Mouse (Mus musculus) heart, embryonic 10.5 days (tissue): ENCODE data around the gene Peli2. TPM values are rescaled to one million over a fixed set of nuclear protein-coding genes. Genes with fewer than 3 reads are reported as not detected.

Experiments
- DNase-seq: peaks from one replicate; pipeline ENCODE4 v3.0.0-alpha.2; 2017; ENCODE audit warnings: low spot score
- H3K27ac ChIP-seq: fragments of 300-500 bp; sonication (generic); 2 replicates; pipeline ENCODE4 v1.5.1; 2016; ENCODE audit warnings: mild to moderate bottlenecking
- H3K27me3 ChIP-seq: fragments of 300-500 bp; sonication (generic); 2 replicates; pipeline ENCODE4 v1.6.1; 2016; ENCODE audit warnings: mild to moderate bottlenecking; ENCODE audit not compliant: poor library complexity, insufficient read depth, severe bottlenecking
- H3K36me3 ChIP-seq: fragments of 300-500 bp; sonication (generic); 2 replicates; pipeline ENCODE4 v1.6.1; 2016; ENCODE audit warnings: mild to moderate bottlenecking, moderate library complexity
- H3K4me1 ChIP-seq: fragments of 300-500 bp; sonication (generic); 2 replicates; pipeline ENCODE4 v1.6.1; 2016; ENCODE audit warnings: mild to moderate bottlenecking
- H3K4me3 ChIP-seq: fragments of 300-500 bp; sonication (generic); 2 replicates; pipeline ENCODE4 v1.5.1; 2016; ENCODE audit warnings: mild to moderate bottlenecking, moderate library complexity
- H3K9me3 ChIP-seq: fragments of 300-500 bp; sonication (generic); 2 replicates; pipeline ENCODE4 v1.6.1; 2016; ENCODE audit warnings: mild to moderate bottlenecking, moderate library complexity
- WGBS: fragments of 180-500 bp; shearing (Covaris S2); methylation state at CpG from one replicate; pipeline ENCODE4 v1.1.7; 2016; 5-methylcytosine and 5-hydroxymethylcytosine counted together
- polyA plus RNA-seq: library from polyadenylated mRNA; unstranded; fragments of >200 nt; fragmentation: Nextera tagmentation; extraction: Ambion mirVana; gene quantifications from 2 replicates; pipeline ENCODE4 v1.2.1, GENCODE M21; 2016

The Peli2 gene
- polyA plus RNA-seq, 1 experiment from 2014 or later = 5.0 TPM

DNA sequence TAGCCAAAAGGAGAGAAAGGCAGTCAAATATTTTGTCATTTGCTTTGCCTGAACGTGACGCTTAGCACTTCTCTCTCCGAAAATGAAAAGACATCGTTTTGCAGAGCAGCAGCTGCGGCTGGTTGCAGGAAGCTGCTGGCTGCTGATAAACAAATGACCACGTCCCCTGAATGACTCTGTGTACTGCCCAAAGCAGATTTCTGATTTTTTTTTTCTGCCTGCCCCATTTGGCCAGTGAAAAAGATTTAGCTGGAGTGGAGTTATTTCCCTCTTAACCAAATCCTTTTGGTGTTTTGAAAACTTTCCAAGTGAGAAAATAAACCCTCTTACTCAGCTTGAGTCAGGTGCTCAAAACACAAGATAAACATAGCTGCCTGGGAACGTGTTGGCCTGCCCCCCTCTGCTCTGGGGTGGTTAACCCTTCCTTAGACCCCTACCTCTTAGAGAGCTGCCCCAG, 175.2 kb downstream of the Peli2 start:
- Histone ChIP-seq H3K4me1 (0 out of 2 replicates have a peak, but pooled peaks cover 10% of the 10 kb centered on the region), H3K4me3 (peak overlapping the region; percentile 35; the same call in 1 of the 2 replicates), H3K9me3 (no peaks in the 10 kb centered on the region), H3K27ac (peak overlapping the region; percentile 53; the same call in 1 of the 2 replicates), H3K27me3 (no peaks in the 10 kb centered on the region), H3K36me3 (no peaks in the 10 kb centered on the region)
- no peak for DNase-seq
- 3% methylated on average over 7 of the region's 7 CpGs for WGBS

DNA sequence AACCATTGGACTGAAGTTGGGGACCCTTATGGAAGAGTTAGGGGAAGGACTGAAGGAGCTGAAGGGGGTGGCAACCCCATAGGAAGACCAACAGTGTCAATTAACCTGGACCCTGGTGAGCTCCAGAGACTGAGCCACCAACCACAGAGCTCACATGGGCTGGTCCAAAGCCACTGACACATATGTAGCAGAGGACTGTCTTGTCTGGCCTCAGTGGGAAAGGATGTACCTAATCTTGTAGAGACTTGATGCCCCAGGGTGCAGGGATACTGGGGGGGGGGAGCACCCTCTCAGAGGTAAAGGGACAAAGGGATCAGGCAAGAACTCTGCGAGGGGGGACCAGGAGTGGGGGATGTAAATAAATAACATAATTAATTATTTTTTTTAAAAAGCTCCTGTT, 176.2 kb downstream of the Peli2 start:
- no peak overlapping the region for H3K4me3 ChIP-seq
- H3K36me3 ChIP-seq = no peaks in the 10 kb centered on the region
- 0 out of 2 replicates have a peak, but pooled peaks cover 10% of the 10 kb centered on the region for H3K4me1 ChIP-seq
- no peaks in the 10 kb centered on the region for H3K9me3 ChIP-seq
- WGBS = 60% methylated on average over 1 of the region's 1 CpGs
- 0 out of 2 replicates have a peak, but pooled peaks cover 4% of the 10 kb centered on the region for H3K27me3 ChIP-seq
- no peak overlapping the region for H3K27ac ChIP-seq
- no peak for DNase-seq

DNA sequence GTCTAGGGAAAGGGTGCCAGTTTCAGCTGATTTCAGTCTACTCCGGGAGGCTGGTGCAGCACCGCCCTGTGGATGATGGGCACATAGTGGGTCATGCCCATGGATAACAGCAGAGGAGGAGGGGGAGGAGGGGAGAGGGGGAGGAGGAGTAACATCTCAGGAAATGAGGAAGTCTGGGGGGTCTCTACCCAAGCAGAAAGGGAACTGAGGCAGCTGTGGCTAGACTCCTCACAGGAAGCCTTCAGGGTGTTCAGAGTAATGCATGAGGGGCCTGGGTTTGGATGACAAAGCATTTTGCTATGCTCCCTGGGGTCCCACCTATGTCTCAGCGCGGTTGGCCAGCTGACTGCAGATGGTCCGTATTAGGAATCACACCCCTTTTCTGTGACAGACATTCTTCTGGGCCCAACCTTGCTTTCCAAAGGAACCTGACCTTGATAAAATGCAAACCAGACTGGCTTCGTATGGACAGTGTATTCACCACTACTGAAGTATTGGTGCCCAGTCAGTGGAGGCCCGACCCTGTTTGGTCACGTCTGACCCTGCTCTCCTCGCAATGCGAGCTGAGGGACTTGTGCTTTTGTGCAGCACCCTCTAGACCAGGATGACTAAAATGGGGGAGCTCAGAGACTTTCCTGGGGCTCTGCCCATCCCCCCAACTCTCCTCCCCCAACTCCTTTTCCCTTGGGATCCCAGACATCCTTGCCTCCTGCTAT, 182.0 kb downstream of the Peli2 start:
- Histone ChIP-seq H3K36me3 (no peaks in the 10 kb centered on the region), H3K27me3 (0 out of 2 replicates have a peak, but pooled peaks cover 4% of the 10 kb centered on the region), H3K9me3 (no peaks in the 10 kb centered on the region), H3K4me1 (peaks cover 16% of the 10 kb centered on the region), H3K4me3 (no peak overlapping the region), H3K27ac (peak overlapping the region; percentile 75)
- DNase-seq = no peak
- 57% methylated on average over 10 of the region's 10 CpGs for WGBS

DNA sequence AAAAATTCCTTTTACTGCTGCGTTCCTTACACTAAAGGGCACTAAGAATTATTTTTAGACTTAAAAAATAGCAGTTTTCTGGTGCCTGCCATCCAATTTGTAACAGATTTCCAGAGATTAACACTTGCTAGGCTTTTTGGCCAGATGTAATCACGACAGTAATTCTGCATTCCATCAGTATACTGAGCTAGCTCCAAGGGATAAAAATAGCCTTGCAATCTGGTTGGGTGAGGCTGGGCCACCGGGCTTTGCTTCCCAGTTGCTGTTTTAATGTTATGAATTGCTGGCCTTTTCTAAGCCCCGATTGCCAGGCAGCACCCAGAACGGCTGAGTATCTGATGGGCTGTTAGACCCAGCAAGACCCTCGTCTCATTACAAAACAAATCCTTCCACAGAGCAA, 182.6 kb downstream of the Peli2 start:
- Histone ChIP-seq H3K9me3 (no peaks in the 10 kb centered on the region), H3K27me3 (0 out of 2 replicates have a peak, but pooled peaks cover 4% of the 10 kb centered on the region), H3K27ac (peak overlapping the region; percentile 75; the same call in 1 of the 2 replicates), H3K36me3 (no peaks in the 10 kb centered on the region), H3K4me1 (peaks cover 16% of the 10 kb centered on the region), H3K4me3 (no peak overlapping the region)
- DNase-seq = no peak
- WGBS = 24% methylated on average over 6 of the region's 6 CpGs

DNA sequence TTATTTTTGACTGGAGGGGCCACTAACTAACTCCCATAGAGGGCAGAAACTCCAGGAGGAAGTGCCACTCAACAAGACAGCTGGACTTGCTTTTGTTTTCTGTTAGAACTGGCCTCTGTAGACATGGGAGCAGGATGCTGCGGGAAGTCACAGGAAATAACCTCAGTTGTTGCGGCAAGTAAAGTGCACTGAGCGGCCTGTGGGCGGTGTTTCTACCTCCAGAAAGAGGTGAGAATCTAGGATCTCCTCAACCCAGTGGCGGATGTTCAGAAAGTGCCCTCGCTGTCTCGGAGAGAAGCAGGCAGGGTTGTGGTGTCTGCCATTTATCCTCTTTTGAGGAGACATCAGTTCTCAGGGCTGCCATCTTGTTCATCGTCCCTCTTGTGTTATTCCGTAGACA, 183.2 kb downstream of the Peli2 start:
- Histone ChIP-seq H3K4me1 (peaks cover 16% of the 10 kb centered on the region), H3K27ac (peak overlapping the region; percentile 36; the same call in 1 of the 2 replicates), H3K4me3 (no peak overlapping the region), H3K27me3 (0 out of 2 replicates have a peak, but pooled peaks cover 4% of the 10 kb centered on the region), H3K9me3 (no peaks in the 10 kb centered on the region), H3K36me3 (no peaks in the 10 kb centered on the region)
- no peak for DNase-seq
- WGBS = 77% methylated on average over 9 of the region's 9 CpGs

DNA sequence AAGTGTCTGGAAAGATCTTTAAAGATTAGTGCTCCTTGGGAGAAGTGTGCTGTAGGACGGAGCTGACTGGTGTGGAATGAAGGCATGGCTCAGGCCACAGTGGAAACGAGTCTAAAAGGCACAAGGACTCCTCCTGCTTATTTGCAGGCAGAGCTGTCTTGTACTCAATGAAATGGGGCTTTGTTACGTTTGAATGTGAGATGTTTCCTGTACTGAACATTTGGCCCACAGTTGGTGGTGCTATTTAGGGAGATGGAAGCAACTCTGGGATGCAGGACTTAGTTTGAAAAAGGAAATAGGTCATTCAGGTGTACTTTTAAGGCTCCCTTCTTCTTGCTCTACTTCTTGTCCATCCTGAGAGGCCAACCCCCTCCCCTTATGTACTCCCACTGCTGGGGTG, 192.6 kb downstream of the Peli2 start:
- Histone ChIP-seq H3K36me3 (no peaks in the 10 kb centered on the region), H3K27ac (no peak overlapping the region), H3K9me3 (no peaks in the 10 kb centered on the region), H3K4me1 (peaks cover 4% of the 10 kb centered on the region; the same call in 1 of the 2 replicates), H3K27me3 (peaks cover 67% of the 10 kb centered on the region), H3K4me3 (no peak overlapping the region)
- WGBS = 64% methylated on average over 3 of the region's 3 CpGs
- DNase-seq = no peak

DNA sequence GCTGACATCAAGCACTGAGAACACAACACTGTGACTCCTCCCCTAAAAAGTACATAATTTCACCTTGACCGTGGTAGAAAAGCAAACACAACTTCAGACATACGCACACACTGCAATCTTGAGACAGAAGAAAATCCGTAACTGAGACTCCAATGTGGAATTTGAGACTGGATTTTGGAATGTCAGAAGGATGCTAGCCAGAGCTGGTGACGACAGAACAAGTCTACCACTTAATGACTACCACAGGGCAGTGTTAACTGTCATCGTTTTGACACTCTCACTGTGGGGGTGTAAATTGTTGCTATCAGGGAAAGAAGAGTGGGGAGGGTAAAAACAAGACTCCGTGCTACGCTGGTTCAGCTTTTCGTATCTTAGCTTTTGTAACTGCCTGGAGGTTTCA, 195.8 kb downstream of the Peli2 start:
- H3K9me3 ChIP-seq = no peaks in the 10 kb centered on the region
- no peaks in the 10 kb centered on the region for H3K36me3 ChIP-seq
- H3K4me3 ChIP-seq = no peak overlapping the region
- H3K27me3 ChIP-seq = peaks cover 78% of the 10 kb centered on the region
- H3K27ac ChIP-seq = no peak overlapping the region
- H3K4me1 ChIP-seq = peaks cover 4% of the 10 kb centered on the region; the same call in 1 of the 2 replicates
- DNase-seq = no peak
- WGBS = 13% methylated on average over 8 of the region's 8 CpGs

DNA sequence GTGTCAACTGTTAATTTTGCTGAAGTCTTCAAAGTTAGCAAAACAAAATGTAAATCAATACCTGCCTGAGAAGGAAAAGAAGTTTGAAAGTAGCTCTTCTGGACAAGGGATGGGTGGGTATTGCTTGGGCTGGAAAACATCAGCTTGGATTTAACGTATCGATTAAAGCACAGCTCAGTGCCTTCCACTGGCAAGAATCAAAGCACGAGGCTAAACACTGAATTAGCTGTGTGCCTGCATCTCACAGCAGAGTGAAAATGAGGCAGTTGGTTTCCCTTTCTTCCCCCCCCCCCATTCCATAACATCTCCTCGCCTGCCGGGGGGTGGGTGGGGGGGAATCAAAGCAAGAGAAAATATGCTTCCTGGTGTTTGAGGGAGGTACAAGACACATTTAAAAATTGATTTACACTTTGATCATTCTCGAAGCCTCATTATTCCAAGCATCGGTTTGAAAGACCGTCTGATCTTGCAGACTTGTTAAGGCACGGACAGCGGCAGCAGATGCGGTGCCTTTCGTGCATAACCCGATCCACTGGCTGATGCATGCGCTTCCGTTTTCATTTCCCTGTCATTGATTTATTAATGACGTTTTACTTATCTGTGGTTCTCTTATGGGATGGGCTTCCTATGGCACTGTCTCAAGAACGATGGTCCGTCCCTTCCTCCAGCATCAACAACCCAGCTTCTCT, 203.3 kb downstream of the Peli2 start:
- no peaks in the 10 kb centered on the region for H3K4me1 ChIP-seq
- H3K9me3 ChIP-seq = no peaks in the 10 kb centered on the region
- H3K27me3 ChIP-seq = peaks cover 88% of the 10 kb centered on the region
- 80% methylated on average over 18 of the region's 18 CpGs for WGBS
- H3K4me3 ChIP-seq = no peak overlapping the region
- H3K27ac ChIP-seq = no peak overlapping the region
- no peak for DNase-seq
- no peaks in the 10 kb centered on the region for H3K36me3 ChIP-seq

DNA sequence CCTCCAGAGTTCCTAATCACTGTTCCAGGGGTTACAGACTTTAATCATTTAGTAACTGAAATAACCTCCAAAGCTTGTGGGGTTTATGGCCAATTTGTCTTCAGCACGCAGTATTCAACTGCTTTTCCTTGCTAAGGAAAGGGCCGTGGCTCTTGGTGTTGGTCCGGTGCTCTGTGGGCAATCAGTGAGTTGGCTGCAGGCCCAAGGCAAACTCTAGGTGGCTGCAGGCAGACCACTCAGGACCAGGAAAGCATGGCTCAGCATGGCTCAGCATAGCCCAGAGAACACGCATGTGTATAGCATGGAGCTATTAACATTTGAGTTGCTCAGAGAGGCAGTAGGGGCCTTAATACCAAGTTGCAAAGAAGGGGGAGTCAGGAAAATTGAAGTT, 203.8 kb downstream of the Peli2 start:
- no peak for DNase-seq
- Histone ChIP-seq H3K4me1 (no peaks in the 10 kb centered on the region), H3K27me3 (peaks cover 85% of the 10 kb centered on the region), H3K9me3 (no peaks in the 10 kb centered on the region), H3K36me3 (no peaks in the 10 kb centered on the region), H3K4me3 (no peak overlapping the region), H3K27ac (no peak overlapping the region)
- 92% methylated on average over 4 of the region's 4 CpGs for WGBS

DNA sequence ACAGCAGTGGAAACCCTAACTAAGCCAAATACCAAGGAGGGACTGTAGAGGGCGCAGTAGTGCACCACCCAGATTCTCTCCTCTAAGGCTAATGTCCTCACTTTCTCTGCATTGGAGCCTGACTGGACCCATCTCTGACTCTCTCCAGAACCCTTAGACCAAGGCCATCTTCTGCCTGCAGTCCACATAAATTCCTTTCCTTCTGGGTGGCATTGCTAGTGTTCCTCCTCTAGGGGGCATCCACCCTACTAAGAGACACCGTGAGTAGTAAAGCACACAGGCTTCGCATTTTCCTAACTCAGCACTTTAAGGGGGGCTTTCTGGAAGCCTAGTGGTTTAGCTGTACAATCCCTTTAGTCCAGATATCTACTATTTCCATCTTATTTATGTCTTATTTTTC, 207.1 kb downstream of the Peli2 start:
- H3K27ac ChIP-seq = no peak overlapping the region
- H3K27me3 ChIP-seq = peaks cover 87% of the 10 kb centered on the region
- H3K9me3 ChIP-seq = no peaks in the 10 kb centered on the region
- H3K4me1 ChIP-seq = peaks cover 15% of the 10 kb centered on the region
- whole genome bisulfite sequencing = 55% methylated on average over 3 of the region's 3 CpGs
- H3K4me3 ChIP-seq = no peak overlapping the region
- H3K36me3 ChIP-seq = no peaks in the 10 kb centered on the region
- DNase-seq = no peak

DNA sequence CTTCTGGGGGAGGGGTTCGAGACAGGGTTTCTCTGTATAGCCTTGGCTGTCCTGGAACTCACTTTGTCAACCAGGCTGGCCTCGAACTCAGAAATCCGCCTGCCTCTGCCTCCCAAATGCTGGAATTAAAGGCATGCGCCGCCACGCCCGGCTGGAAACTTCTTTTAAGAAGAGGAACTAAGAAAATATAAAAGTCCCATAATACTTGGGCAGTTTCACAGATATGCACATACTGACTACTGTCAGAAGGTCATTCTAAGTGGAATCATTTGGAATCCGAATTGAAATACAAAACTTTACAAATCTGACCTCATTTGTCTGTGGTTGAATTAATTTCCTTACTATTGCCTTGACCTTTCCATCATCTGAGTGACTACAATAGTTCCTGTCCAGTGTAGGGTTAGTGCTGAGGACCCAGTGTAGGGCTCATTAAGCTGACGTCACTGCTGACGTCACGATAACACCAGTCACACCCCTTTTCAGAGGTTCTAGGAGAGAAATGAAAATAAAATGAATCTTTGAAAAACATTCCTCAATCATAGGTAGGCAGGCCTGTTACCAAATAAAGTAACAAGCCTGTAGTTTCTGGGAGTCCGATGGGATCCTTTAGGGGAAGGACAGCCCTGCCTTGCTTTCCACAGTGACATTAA, 209.2 kb downstream of the Peli2 start:
- H3K27me3 ChIP-seq = peaks cover 84% of the 10 kb centered on the region
- no peaks in the 10 kb centered on the region for H3K9me3 ChIP-seq
- DNase-seq = no peak
- WGBS = 87% methylated on average over 12 of the region's 12 CpGs
- H3K27ac ChIP-seq = no peak overlapping the region
- no peak overlapping the region for H3K4me3 ChIP-seq
- no peaks in the 10 kb centered on the region for H3K36me3 ChIP-seq
- peaks cover 19% of the 10 kb centered on the region for H3K4me1 ChIP-seq
